Mouse (Mus musculus) liver, embryonic 14.5 days (tissue): ENCODE measurements around the gene Tubg2.

Experiments used
- CTCF ChIP-seq: IDR thresholded peaks from 2 replicates; pipeline ENCODE4 v1.5.1; 2016; ENCODE audit warnings: antibody characterized with exemption, low read depth, control low read depth
- EP300 ChIP-seq: IDR thresholded peaks from 2 replicates; pipeline ENCODE4 v1.6.1; 2016; ENCODE audit warnings: antibody characterized with exemption, low read depth

DNA sequence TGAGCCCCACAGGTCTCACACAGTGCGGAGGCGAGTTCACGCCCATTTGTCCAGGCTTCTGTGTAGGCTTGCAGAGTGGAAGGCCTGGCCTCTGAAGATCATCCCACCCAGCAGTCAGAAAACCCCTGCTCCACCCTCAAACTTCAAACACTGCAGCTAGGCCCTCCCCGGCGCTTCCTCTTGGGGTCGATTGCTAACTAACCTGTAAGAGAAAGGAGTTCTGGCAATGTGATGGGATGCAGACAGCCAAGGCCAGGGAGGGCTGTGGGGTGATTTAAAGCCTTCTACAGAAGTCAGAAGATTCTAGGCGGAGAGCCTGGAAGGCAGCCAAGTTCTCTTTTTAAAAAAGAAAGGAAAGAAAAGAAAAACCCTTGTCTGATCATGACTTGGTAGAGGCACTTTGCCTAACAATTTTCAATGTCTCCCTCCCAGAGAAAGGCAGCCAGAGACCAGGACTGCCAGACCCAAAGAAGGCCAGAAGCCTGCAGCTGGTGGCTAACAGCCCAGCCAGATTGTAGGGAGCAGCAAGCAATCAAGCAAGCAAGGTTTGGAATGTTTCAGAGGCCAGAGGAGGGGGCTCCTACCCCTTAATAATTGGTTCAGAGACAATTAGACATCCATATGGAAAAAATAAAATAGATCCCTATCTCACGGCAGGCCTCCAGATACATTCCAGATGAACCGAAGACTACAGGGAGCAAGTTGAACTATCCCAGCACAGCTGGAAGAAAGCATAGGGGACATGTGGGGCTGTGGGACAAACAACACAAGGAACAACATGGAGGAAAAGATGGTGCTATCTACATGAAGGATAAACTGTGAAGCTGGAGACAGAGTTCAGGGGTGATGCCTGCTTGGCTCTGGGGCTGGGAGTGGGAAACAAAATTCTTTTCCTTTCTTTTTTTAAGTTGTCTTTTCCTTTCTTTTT, 6.3 kb upstream of the Tubg2 start:
- TF ChIP-seq CTCF: no peak
- TF ChIP-seq EP300: no peak
